Mouse (Mus musculus) hindbrain, embryonic 11.5 days (tissue): ENCODE measurements around the gene Rbm20. TPM values are rescaled to one million over a fixed set of nuclear protein-coding genes. Genes with fewer than 3 reads are reported as not detected.

Experiments used
- ATAC-seq: fragments of 200-750 bp; cut with Nextera tagmentation; 2 replicates; pipeline ENCODE4 v1.8.0; 2017; ENCODE audit warnings: mild to moderate bottlenecking, moderate TSS enrichment, moderate library complexity; ENCODE audit not compliant: low FRiP score
- DNase-seq: peaks from one replicate; pipeline ENCODE4 v3.0.0-alpha.2; 2015; ENCODE audit warnings: low spot score
- H3K27ac ChIP-seq: fragments of 300-500 bp; sonication (generic); 2 replicates; pipeline ENCODE4 v1.5.1; 2014; ENCODE audit warnings: mild to moderate bottlenecking, low read depth, low read length
- H3K27me3 ChIP-seq: fragments of 300-500 bp; sonication (generic); 2 replicates; pipeline ENCODE4 v1.6.1; 2014; ENCODE audit warnings: mild to moderate bottlenecking, low read length, moderate library complexity, mixed read lengths; ENCODE audit not compliant: control insufficient read depth, insufficient read depth
- H3K36me3 ChIP-seq: fragments of 300-500 bp; sonication (generic); 2 replicates; pipeline ENCODE4 v1.6.1; 2014; ENCODE audit warnings: mild to moderate bottlenecking, low read length, moderate library complexity, mixed read lengths; ENCODE audit not compliant: control insufficient read depth, insufficient read depth
- H3K4me1 ChIP-seq: fragments of 300-500 bp; sonication (generic); replicated peaks from 2 replicates; pipeline ENCODE4 v1.6.1; 2014; ENCODE audit warnings: low read length, mixed read lengths; ENCODE audit not compliant: control insufficient read depth, insufficient read depth
- H3K4me2 ChIP-seq: fragments of 300-500 bp; sonication (generic); replicated peaks from 2 replicates; pipeline ENCODE4 v1.6.1; 2014; ENCODE audit warnings: mild to moderate bottlenecking, low read depth, low read length
- H3K4me3 ChIP-seq: fragments of 300-500 bp; sonication (generic); 2 replicates; pipeline ENCODE4 v1.5.1; 2014; ENCODE audit warnings: low read depth, low read length
- H3K9ac ChIP-seq: fragments of 300-500 bp; sonication (generic); 2 replicates; pipeline ENCODE4 v1.6.1; 2014; ENCODE audit warnings: low read depth, low read length
- H3K9me3 ChIP-seq: fragments of 300-500 bp; sonication (generic); 2 replicates; pipeline ENCODE4 v1.6.1; 2016; ENCODE audit warnings: low read length; ENCODE audit not compliant: control insufficient read depth
- WGBS: fragments of 180-500 bp; shearing (Covaris S2); extraction: QIAGEN DNeasy Blood & Tissue Kit; methylation state at CpG from one replicate; pipeline ENCODE4 v1.1.7; 2014; 5-methylcytosine and 5-hydroxymethylcytosine counted together
- polyA plus RNA-seq: library from polyadenylated mRNA; unstranded; fragments of >200 nt; fragmentation: Nextera tagmentation; extraction: Ambion mirVana; gene quantifications from 2 replicates; pipeline ENCODE4 v1.2.1, GENCODE M21; 2014

The Rbm20 gene
- polyA plus RNA-seq, 1 experiment from 2014 or later, result 0.73 TPM

GRCm38 (mm10) chr19:53841915-53842314 lies 164.8 kb downstream of the Rbm20 start:
- H3K4me2 ChIP-seq, result no peak overlapping the region
- no peak for DNase-seq
- 62% methylated on average over 8 of the region's 8 CpGs for WGBS
- H3K27me3 ChIP-seq, result no peaks in the 10 kb centered on the region
- H3K9ac ChIP-seq, result no peak overlapping the region
- no peaks in the 10 kb centered on the region for H3K4me1 ChIP-seq
- no peaks in the 10 kb centered on the region for H3K36me3 ChIP-seq
- no peak for ATAC-seq
- H3K27ac ChIP-seq, result no peak overlapping the region
- H3K9me3 ChIP-seq, result no peaks in the 10 kb centered on the region
- H3K4me3 ChIP-seq, result no peak overlapping the region

DNA sequence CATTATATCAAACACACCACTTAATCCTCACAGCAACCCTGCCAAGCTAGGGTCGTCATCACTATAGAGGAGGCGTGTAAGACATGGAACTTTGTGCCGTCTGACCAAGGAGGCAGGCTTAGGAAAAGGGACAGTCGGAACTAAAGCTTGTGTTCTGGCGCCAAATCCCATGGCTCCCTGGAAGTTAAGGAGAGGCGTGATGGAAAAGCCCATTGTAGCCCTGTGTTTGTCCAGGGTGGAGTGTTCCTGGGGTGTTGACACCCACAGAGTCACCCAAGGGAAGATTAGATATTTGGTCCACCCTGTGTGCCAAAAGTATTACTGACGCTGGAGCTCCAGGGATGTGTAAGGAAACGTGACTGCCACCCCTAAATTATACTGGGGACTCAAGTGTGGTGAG lies 166.9 kb downstream of the Rbm20 start:
- no peaks in the 10 kb centered on the region for H3K27me3 ChIP-seq
- no peak overlapping the region for H3K4me2 ChIP-seq
- ATAC-seq (no peak), DNase-seq (no peak)
- H3K36me3 ChIP-seq, result no peaks in the 10 kb centered on the region
- 94% methylated on average over 8 of the region's 8 CpGs for WGBS
- no peak overlapping the region for H3K9ac ChIP-seq
- no peak overlapping the region for H3K4me3 ChIP-seq
- no peak overlapping the region for H3K27ac ChIP-seq
- no peaks in the 10 kb centered on the region for H3K9me3 ChIP-seq
- H3K4me1 ChIP-seq, result no peaks in the 10 kb centered on the region

GRCm38 (mm10) chr19:53848272-53848995 lies 171.3 kb downstream of the Rbm20 start:
- no peak for ATAC-seq
- WGBS, result 90% methylated on average over 10 of the region's 10 CpGs
- DNase-seq, result no peak
- Histone ChIP-seq H3K4me2 (no peak overlapping the region), H3K4me1 (peaks cover 6% of the 10 kb centered on the region; the same call in 1 of the 2 replicates), H3K4me3 (no peak overlapping the region), H3K36me3 (no peaks in the 10 kb centered on the region), H3K9me3 (no peaks in the 10 kb centered on the region), H3K27me3 (no peaks in the 10 kb centered on the region), H3K9ac (no peak overlapping the region), H3K27ac (no peak overlapping the region)

GRCm38 (mm10) chr19:53850166-53850922 lies 173.2 kb downstream of the Rbm20 start:
- Histone ChIP-seq H3K9ac (no peak overlapping the region), H3K27me3 (no peaks in the 10 kb centered on the region), H3K9me3 (no peaks in the 10 kb centered on the region), H3K4me3 (no peak overlapping the region), H3K27ac (no peak overlapping the region), H3K4me2 (no peak overlapping the region), H3K36me3 (no peaks in the 10 kb centered on the region), H3K4me1 (peaks cover 6% of the 10 kb centered on the region; the same call in 1 of the 2 replicates)
- WGBS, result 67% methylated on average over 18 of the region's 18 CpGs
- peak; percentile 30 for DNase-seq
- ATAC-seq, result no peak

DNA sequence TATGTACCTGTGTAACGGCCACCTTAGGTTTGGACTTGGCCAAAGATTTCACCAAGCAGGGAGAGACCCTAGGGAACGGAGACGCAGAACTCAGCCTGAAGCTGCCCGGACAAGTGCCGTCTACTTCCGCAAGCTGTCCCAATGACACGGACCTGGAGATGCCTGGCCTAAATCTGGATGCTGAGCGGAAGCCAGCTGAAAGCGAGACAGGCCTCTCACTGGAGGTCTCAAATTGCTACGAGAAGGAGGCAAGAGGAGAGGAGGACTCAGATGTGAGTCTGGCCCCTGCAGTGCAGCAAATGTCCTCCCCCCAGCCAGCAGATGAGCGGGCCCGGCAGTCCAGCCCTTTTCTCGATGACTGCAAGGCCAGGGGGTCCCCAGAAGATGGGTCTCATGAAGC lies 174.2 kb downstream of the Rbm20 start:
- Histone ChIP-seq H3K9me3 (no peaks in the 10 kb centered on the region), H3K4me1 (peaks cover 6% of the 10 kb centered on the region; the same call in 1 of the 2 replicates), H3K27me3 (no peaks in the 10 kb centered on the region), H3K36me3 (no peaks in the 10 kb centered on the region), H3K27ac (no peak overlapping the region), H3K4me2 (no peak overlapping the region), H3K4me3 (no peak overlapping the region), H3K9ac (no peak overlapping the region)
- ATAC-seq (no peak), DNase-seq (no peak)
- WGBS, result 70% methylated on average over 13 of the region's 13 CpGs

DNA sequence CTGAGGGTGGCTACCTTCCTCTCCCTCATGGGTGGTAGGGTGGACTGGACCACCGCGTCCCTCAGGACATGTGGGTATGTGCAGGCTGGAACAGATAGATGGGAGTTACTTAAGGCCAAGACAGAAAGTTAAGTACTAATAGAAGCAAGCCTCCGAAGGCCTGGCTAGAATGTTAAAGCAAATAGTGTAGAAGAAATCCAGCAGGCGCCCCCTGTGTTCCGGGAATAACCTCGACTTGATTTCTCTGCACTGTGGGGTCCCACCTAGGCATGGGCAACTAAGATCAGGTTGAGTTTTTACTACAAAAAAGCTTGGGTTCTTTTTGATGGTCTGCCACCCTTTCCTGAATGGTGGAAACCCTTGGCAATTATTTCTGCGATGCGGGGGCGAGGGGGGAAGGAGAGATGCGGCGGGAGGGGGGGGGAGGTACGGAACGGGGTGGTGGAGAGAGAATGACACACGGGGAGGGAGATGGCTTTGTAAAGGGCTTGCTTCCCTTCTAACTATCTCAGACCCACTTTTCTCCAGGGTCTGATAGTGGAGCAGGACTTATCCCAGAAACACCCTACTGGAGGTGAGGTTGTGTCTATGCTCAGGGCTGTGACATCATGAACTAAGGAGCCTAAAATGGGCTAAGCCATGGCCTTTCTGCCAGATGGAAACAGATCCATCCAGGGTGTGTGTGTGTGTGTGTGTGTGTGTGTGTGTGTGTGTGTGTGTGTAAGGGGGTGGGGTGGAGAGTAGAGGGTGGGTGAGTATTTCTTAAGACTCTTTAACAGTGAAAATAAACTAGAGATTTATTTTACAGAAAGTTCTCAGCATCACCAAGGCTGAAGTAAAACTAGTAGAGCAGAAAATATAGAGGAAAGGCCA lies 175.0 kb downstream of the Rbm20 start:
- H3K36me3 ChIP-seq, result no peaks in the 10 kb centered on the region
- ATAC-seq, result 0 out of 2 replicates have a peak, but pooled peaks have one; percentile 21
- no peak overlapping the region for H3K4me2 ChIP-seq
- no peaks in the 10 kb centered on the region for H3K9me3 ChIP-seq
- H3K4me1 ChIP-seq, result peaks cover 6% of the 10 kb centered on the region; the same call in 1 of the 2 replicates
- no peak overlapping the region for H3K9ac ChIP-seq
- H3K27me3 ChIP-seq, result no peaks in the 10 kb centered on the region
- H3K27ac ChIP-seq, result 0 out of 2 replicates have a peak overlapping the region, but pooled peaks have one; percentile 0
- WGBS, result 88% methylated on average over 13 of the region's 14 CpGs
- DNase-seq, result peak; percentile 15
- H3K4me3 ChIP-seq, result no peak overlapping the region

GRCm38 (mm10) chr19:53852699-53853451 lies 175.8 kb downstream of the Rbm20 start:
- Histone ChIP-seq H3K36me3 (no peaks in the 10 kb centered on the region), H3K4me1 (peaks cover 6% of the 10 kb centered on the region; the same call in 1 of the 2 replicates), H3K4me2 (no peak overlapping the region), H3K9ac (no peak overlapping the region), H3K4me3 (no peak overlapping the region), H3K27me3 (no peaks in the 10 kb centered on the region), H3K9me3 (no peaks in the 10 kb centered on the region), H3K27ac (peak overlapping the region; percentile 0; the same call in 1 of the 2 replicates)
- DNase-seq, result peak; percentile 58
- ATAC-seq, result peak; percentile 76
- WGBS, result 48% methylated on average over 15 of the region's 15 CpGs

DNA sequence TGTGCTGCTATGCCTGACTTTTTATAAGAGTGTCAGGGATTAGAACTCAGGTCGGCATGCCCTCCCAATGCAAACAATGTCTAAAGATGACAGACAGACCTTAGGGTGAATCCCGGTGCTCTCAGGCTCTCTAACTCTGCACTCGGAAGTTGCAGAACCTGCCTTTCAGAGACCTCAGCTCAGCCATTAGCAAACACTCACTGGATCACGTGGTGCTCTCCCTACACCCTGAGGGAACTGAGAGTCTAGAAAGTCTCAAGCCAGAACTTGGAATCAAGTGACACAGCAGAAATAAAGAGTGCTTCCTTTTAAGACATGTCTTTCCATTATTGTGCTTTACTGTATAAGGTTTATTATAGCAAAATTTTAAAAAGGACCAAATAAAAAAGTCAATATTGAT lies 177.9 kb downstream of the Rbm20 start:
- Histone ChIP-seq H3K4me3 (no peak overlapping the region), H3K9ac (no peak overlapping the region), H3K27ac (no peak overlapping the region), H3K27me3 (no peaks in the 10 kb centered on the region), H3K36me3 (no peaks in the 10 kb centered on the region), H3K4me2 (no peak overlapping the region), H3K4me1 (peaks cover 6% of the 10 kb centered on the region; the same call in 1 of the 2 replicates), H3K9me3 (no peaks in the 10 kb centered on the region)
- 71% methylated on average over 4 of the region's 4 CpGs for WGBS
- DNase-seq (no peak), ATAC-seq (no peak)
